Mouse (Mus musculus): ENCODE data around the gene Chid1. TPM values are rescaled to one million over a fixed set of nuclear protein-coding genes. Genes with fewer than 3 reads are reported as not detected.

The Chid1 gene
- polyA plus RNA-seq, 1 experiment from 2014 or later: 33.3 TPM

GRCm38 (mm10) chr7:141578511-141578910 is 38.9 kb upstream of the Chid1 start:
- Histone ChIP-seq H3K4me3 (ENCODE audit: control insufficient read depth in 1 of 2, insufficient read depth in 1 of 2, low read depth in 1 of 2, low read length in 2 of 2) (no peak overlapping the region), H3K4me2 (ENCODE audit: low read length) (no peak overlapping the region), H3K27me3 (ENCODE audit: control insufficient read depth, insufficient read depth, low read length) (no peaks in the 10 kb centered on the region), H3K36me3 (ENCODE audit: control insufficient read depth, insufficient read depth, low read length) (no peaks in the 10 kb centered on the region), H3K4me1 (ENCODE audit: control insufficient read depth in 2 of 2, insufficient read depth in 2 of 2, low read length in 2 of 2) (peaks cover 0 to 5% of the 10 kb centered on the region in 2 experiments; a peak in 2 of 4 replicates), H3K9ac (ENCODE audit: low read length) (no peak overlapping the region), H3K9me3 (ENCODE audit: control insufficient read depth, low read length) (no peaks in the 10 kb centered on the region), H3K27ac (replicated peaks in 1 of 2; ENCODE audit: control insufficient read depth in 1 of 2, insufficient read depth in 1 of 2, low read depth in 2 of 2, low read length in 2 of 2) (no peak overlapping the region)
- 100% methylated on average over 1 of the region's 1 CpGs for WGBS
- no peak for ATAC-seq (ENCODE audit: insufficient number of reproducible peaks, insufficient read depth, low FRiP score, low read depth)

GRCm38 (mm10) chr7:141577801-141578200 is 38.1 kb upstream of the Chid1 start:
- no peak overlapping the region for H3K27ac ChIP-seq (replicated peaks in 1 of 2; ENCODE audit: control insufficient read depth in 1 of 2, insufficient read depth in 1 of 2, low read depth in 2 of 2, low read length in 2 of 2)
- 80% methylated on average over 3 of the region's 3 CpGs for WGBS
- no peak overlapping the region for H3K9ac ChIP-seq (ENCODE audit: low read length)
- no peaks in the 10 kb centered on the region for H3K27me3 ChIP-seq (ENCODE audit: control insufficient read depth, insufficient read depth, low read length)
- H3K9me3 ChIP-seq (ENCODE audit: control insufficient read depth, low read length): no peaks in the 10 kb centered on the region
- H3K36me3 ChIP-seq (ENCODE audit: control insufficient read depth, insufficient read depth, low read length): no peaks in the 10 kb centered on the region
- H3K4me3 ChIP-seq (ENCODE audit: control insufficient read depth in 1 of 2, insufficient read depth in 1 of 2, low read depth in 1 of 2, low read length in 2 of 2): no peak overlapping the region
- no peak overlapping the region for H3K4me2 ChIP-seq (ENCODE audit: low read length)
- ATAC-seq (ENCODE audit: insufficient number of reproducible peaks, insufficient read depth, low FRiP score, low read depth): no peak
- peaks cover 0 to 5% of the 10 kb centered on the region in 2 experiments; a peak in 2 of 4 replicates for H3K4me1 ChIP-seq (ENCODE audit: control insufficient read depth in 2 of 2, insufficient read depth in 2 of 2, low read length in 2 of 2)

GRCm38 (mm10) chr7:141575481-141575880 is 35.8 kb upstream of the Chid1 start:
- Histone ChIP-seq H3K4me3 (ENCODE audit: control insufficient read depth in 1 of 2, insufficient read depth in 1 of 2, low read depth in 1 of 2, low read length in 2 of 2) (no peak overlapping the region), H3K27ac (replicated peaks in 1 of 2; ENCODE audit: control insufficient read depth in 1 of 2, insufficient read depth in 1 of 2, low read depth in 2 of 2, low read length in 2 of 2) (no peak overlapping the region), H3K4me2 (ENCODE audit: low read length) (no peak overlapping the region), H3K4me1 (ENCODE audit: control insufficient read depth in 2 of 2, insufficient read depth in 2 of 2, low read length in 2 of 2) (peaks cover 0 to 5% of the 10 kb centered on the region in 2 experiments; a peak in 2 of 4 replicates), H3K9ac (ENCODE audit: low read length) (no peak overlapping the region), H3K9me3 (ENCODE audit: control insufficient read depth, low read length) (no peaks in the 10 kb centered on the region), H3K27me3 (ENCODE audit: control insufficient read depth, insufficient read depth, low read length) (no peaks in the 10 kb centered on the region), H3K36me3 (ENCODE audit: control insufficient read depth, insufficient read depth, low read length) (0 out of 2 replicates have a peak, but pooled peaks cover 2% of the 10 kb centered on the region)
- 76% methylated on average over 3 of the region's 3 CpGs for WGBS
- no peak for ATAC-seq (ENCODE audit: insufficient number of reproducible peaks, insufficient read depth, low FRiP score, low read depth)

GRCm38 (mm10) chr7:141574041-141574440 is 34.4 kb upstream of the Chid1 start:
- Histone ChIP-seq H3K27me3 (ENCODE audit: control insufficient read depth, insufficient read depth, low read length) (no peaks in the 10 kb centered on the region), H3K9me3 (ENCODE audit: control insufficient read depth, low read length) (no peaks in the 10 kb centered on the region), H3K4me3 (ENCODE audit: control insufficient read depth in 1 of 2, insufficient read depth in 1 of 2, low read depth in 1 of 2, low read length in 2 of 2) (no peak overlapping the region), H3K4me1 (ENCODE audit: control insufficient read depth in 2 of 2, insufficient read depth in 2 of 2, low read length in 2 of 2) (peaks cover 0 to 5% of the 10 kb centered on the region in 2 experiments; a peak in 2 of 4 replicates), H3K36me3 (ENCODE audit: control insufficient read depth, insufficient read depth, low read length) (0 out of 2 replicates have a peak, but pooled peaks cover 6% of the 10 kb centered on the region), H3K4me2 (ENCODE audit: low read length) (no peak overlapping the region), H3K9ac (ENCODE audit: low read length) (no peak overlapping the region), H3K27ac (replicated peaks in 1 of 2; ENCODE audit: control insufficient read depth in 1 of 2, insufficient read depth in 1 of 2, low read depth in 2 of 2, low read length in 2 of 2) (no peak overlapping the region)
- ATAC-seq (ENCODE audit: insufficient number of reproducible peaks, insufficient read depth, low FRiP score, low read depth): no peak
- WGBS: 52% methylated on average over 3 of the region's 3 CpGs

GRCm38 (mm10) chr7:141570625-141571295 is 31.1 kb upstream of the Chid1 start:
- Histone ChIP-seq H3K9ac (ENCODE audit: low read length) (no peak overlapping the region), H3K4me1 (ENCODE audit: control insufficient read depth in 2 of 2, insufficient read depth in 2 of 2, low read length in 2 of 2) (peaks cover 0 to 3% of the 10 kb centered on the region in 2 experiments; a peak in 1 of 4 replicates), H3K9me3 (ENCODE audit: control insufficient read depth, low read length) (no peaks in the 10 kb centered on the region), H3K27ac (replicated peaks in 1 of 2; ENCODE audit: control insufficient read depth in 1 of 2, insufficient read depth in 1 of 2, low read depth in 2 of 2, low read length in 2 of 2) (no peak overlapping the region), H3K4me3 (ENCODE audit: control insufficient read depth in 1 of 2, insufficient read depth in 1 of 2, low read depth in 1 of 2, low read length in 2 of 2) (no peak overlapping the region), H3K36me3 (ENCODE audit: control insufficient read depth, insufficient read depth, low read length) (0 out of 2 replicates have a peak, but pooled peaks cover 6% of the 10 kb centered on the region), H3K4me2 (ENCODE audit: low read length) (no peak overlapping the region), H3K27me3 (ENCODE audit: control insufficient read depth, insufficient read depth, low read length) (no peaks in the 10 kb centered on the region)
- WGBS: 88% methylated on average over 4 of the region's 4 CpGs
- no peak for ATAC-seq (ENCODE audit: insufficient number of reproducible peaks, insufficient read depth, low FRiP score, low read depth)

- H3K4me1 ChIP-seq (ENCODE audit: control insufficient read depth in 2 of 2, insufficient read depth in 2 of 2, low read length in 2 of 2): peaks cover under 1 to 4% of the 10 kb centered on the region in 2 experiments; a peak in 2 of 4 replicates
- H3K9ac ChIP-seq (ENCODE audit: low read length): no peak overlapping the region
- H3K4me3 ChIP-seq (ENCODE audit: control insufficient read depth in 1 of 2, insufficient read depth in 1 of 2, low read depth in 1 of 2, low read length in 2 of 2): no peak overlapping the region
- 0 out of 2 replicates have a peak, but pooled peaks cover 10% of the 10 kb centered on the region for H3K36me3 ChIP-seq (ENCODE audit: control insufficient read depth, insufficient read depth, low read length)
- H3K9me3 ChIP-seq (ENCODE audit: control insufficient read depth, low read length): no peaks in the 10 kb centered on the region
- H3K4me2 ChIP-seq (ENCODE audit: low read length): no peak overlapping the region
- ATAC-seq (ENCODE audit: insufficient number of reproducible peaks, insufficient read depth, low FRiP score, low read depth): no peak
- no peak overlapping the region for H3K27ac ChIP-seq (replicated peaks in 1 of 2; ENCODE audit: control insufficient read depth in 1 of 2, insufficient read depth in 1 of 2, low read depth in 2 of 2, low read length in 2 of 2)
- H3K27me3 ChIP-seq (ENCODE audit: control insufficient read depth, insufficient read depth, low read length): no peaks in the 10 kb centered on the region
- WGBS: 88% methylated on average over 3 of the region's 3 CpGs
Measured at GRCm38 (mm10) chr7:141569916-141570315, 30.3 kb upstream of the Chid1 start.

- Histone ChIP-seq H3K9ac (ENCODE audit: low read length) (no peak overlapping the region), H3K27me3 (ENCODE audit: control insufficient read depth, insufficient read depth, low read length) (no peaks in the 10 kb centered on the region), H3K4me2 (ENCODE audit: low read length) (no peak overlapping the region), H3K36me3 (ENCODE audit: control insufficient read depth, insufficient read depth, low read length) (0 out of 2 replicates have a peak, but pooled peaks cover 12% of the 10 kb centered on the region), H3K4me1 (ENCODE audit: control insufficient read depth in 2 of 2, insufficient read depth in 2 of 2, low read length in 2 of 2) (peaks cover 7 to 10% of the 10 kb centered on the region in 2 experiments; a peak in 3 of 4 replicates), H3K27ac (replicated peaks in 1 of 2; ENCODE audit: control insufficient read depth in 1 of 2, insufficient read depth in 1 of 2, low read depth in 2 of 2, low read length in 2 of 2) (no peak overlapping the region), H3K9me3 (ENCODE audit: control insufficient read depth, low read length) (no peaks in the 10 kb centered on the region), H3K4me3 (ENCODE audit: control insufficient read depth in 1 of 2, insufficient read depth in 1 of 2, low read depth in 1 of 2, low read length in 2 of 2) (no peak overlapping the region)
- no peak for ATAC-seq (ENCODE audit: insufficient number of reproducible peaks, insufficient read depth, low FRiP score, low read depth)
- WGBS: 83% methylated on average over 9 of the region's 9 CpGs
Measured at GRCm38 (mm10) chr7:141569283-141569803, 29.7 kb upstream of the Chid1 start.

Data from heart, embryonic 14.5 days (tissue).